Mouse (Mus musculus): ENCODE measurements around the gene Ftcd.

The Ftcd gene

GRCm38 (mm10) chr10:76612473-76612872, 37.0 kb downstream of the Ftcd start:
- DNase-seq (ENCODE audit: low spot score), result no peak

GRCm38 (mm10) chr10:76622411-76622810, 47.0 kb downstream of the Ftcd start:
- DNase-seq (ENCODE audit: low spot score), result no peak

GRCm38 (mm10) chr10:76622928-76623680, 47.7 kb downstream of the Ftcd start, which contains the start of gene Col6a2:
Gene Col6a2, minus strand, starts transcription at chr10:76623630.
- DNase-seq (ENCODE audit: low spot score), result peak; percentile 99

- no peak for DNase-seq (ENCODE audit: low spot score)
Measured at GRCm38 (mm10) chr10:76623734-76624133, 48.3 kb downstream of the Ftcd start.

- DNase-seq (ENCODE audit: low spot score), result no peak
Measured at GRCm38 (mm10) chr10:76624903-76625302, 49.5 kb downstream of the Ftcd start.

GRCm38 (mm10) chr10:76627714-76628113, 52.3 kb downstream of the Ftcd start:
- no peak for DNase-seq (ENCODE audit: low spot score)

- DNase-seq (ENCODE audit: low spot score), result no peak
Measured at GRCm38 (mm10) chr10:76630657-76631056, 55.2 kb downstream of the Ftcd start.

GRCm38 (mm10) chr10:76632630-76633029, 57.2 kb downstream of the Ftcd start:
- no peak for DNase-seq (ENCODE audit: low spot score)

GRCm38 (mm10) chr10:76634094-76634571, 58.7 kb downstream of the Ftcd start:
- DNase-seq (ENCODE audit: low spot score), result no peak

GRCm38 (mm10) chr10:76634584-76634983, 59.1 kb downstream of the Ftcd start:
- DNase-seq (ENCODE audit: low spot score), result no peak

GRCm38 (mm10) chr10:76636026-76636425, 60.6 kb downstream of the Ftcd start:
- DNase-seq (ENCODE audit: low spot score), result no peak

GRCm38 (mm10) chr10:76636601-76637000, 61.2 kb downstream of the Ftcd start:
- DNase-seq (ENCODE audit: low spot score), result no peak
